Mouse (Mus musculus) ES-E14 (cell line): ENCODE measurements at regions not wholly inside any gene's neighbourhood (a gene's known extent, or its start where the extent isn't known, plus 50 kb on each side); places are given as distances from the start of the nearest gene placed in this dataset.

Experiments used
- ZC3H11A ChIP-seq: IDR thresholded peaks from 2 replicates; pipeline ENCODE4 v1.6.1; 2012; ENCODE audit warnings: low read depth, mild to moderate bottlenecking, inconsistent platforms, low read length, borderline replicate concordance
- ZNF384 ChIP-seq: IDR thresholded peaks from 2 replicates; pipeline ENCODE4 v1.6.1; 2012; ENCODE audit warnings: low read depth, low read length, inconsistent platforms

DNA sequence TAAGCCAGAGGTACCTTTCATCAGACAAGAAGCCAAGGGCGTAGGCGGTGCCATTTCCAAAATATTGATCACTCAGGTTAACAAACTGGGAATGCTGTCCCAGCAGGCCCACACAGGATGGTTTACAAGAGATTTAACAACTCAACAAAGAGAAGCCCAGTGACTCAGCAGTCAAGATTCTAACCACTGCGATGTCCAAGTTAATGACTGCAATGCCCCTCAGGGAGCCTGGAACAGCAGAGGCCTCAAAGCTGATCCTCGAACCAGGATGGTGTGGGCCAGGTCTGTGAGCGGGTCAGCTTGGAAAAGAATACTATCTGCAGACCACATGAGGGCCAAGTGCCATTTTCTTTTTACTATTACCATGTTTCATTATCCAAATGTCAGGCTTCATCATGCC, 108.0 kb upstream of the Klf14 start:
- TF ChIP-seq ZC3H11A (no peak), ZNF384 (no peak)
